Mouse (Mus musculus) ES-Bruce4 (cell line): ENCODE measurements around the gene Gm42669.

Source experiments
- CTCF ChIP-seq: IDR thresholded peaks from one replicate; pipeline ENCODE4 v1.8.1; 2011; ENCODE audit warnings: low read depth, low read length
- POLR2A ChIP-seq: IDR thresholded peaks from one replicate; pipeline ENCODE4 v1.8.1; 2011; ENCODE audit warnings: low read length; ENCODE audit not compliant: insufficient read depth

DNA sequence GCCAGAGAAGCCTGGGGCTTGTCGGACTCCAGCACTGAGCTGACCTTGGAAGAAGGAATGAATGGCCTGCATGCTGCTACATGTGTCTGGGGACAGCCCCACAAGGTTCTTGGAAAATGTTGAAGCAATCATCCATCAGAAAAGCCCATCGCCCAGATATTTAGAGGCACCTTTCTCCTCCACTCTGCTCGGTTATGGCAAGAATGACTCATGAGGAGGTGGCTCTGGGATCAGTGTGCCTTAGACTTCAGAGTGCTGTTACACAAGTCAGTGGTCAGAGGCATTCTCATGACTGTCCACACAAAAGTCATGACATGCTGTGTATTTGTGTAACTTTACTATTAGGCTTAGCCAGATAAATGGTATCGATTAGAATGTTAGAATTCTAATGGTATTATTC is 40.3 kb upstream of the Gm42669 start:
- TF ChIP-seq CTCF, result no peak
- no peak for TF ChIP-seq POLR2A
